Mouse (Mus musculus) gastrocnemius, postnatal 25 days (tissue): ENCODE measurements around the gene Pkhd1. TPM values are rescaled to one million over a fixed set of nuclear protein-coding genes. Genes with fewer than 3 reads are reported as not detected.
"Not testable (repeated sequence)": the region's sequence is repeated elsewhere in the genome, so short reads cannot be mapped to it uniquely, and the experiment has no call there.

Experiments
- DNase-seq: peaks from one replicate; pipeline ENCODE4 v3.0.0; 2022
- total RNA-seq, 2 experiments: library from RNA; stranded (reverse); gene quantifications; 1 replicate in 1 of 2; 2 replicates in 1 of 2; pipeline ENCODE4 v1.2.3; 2021

The Pkhd1 gene
- total RNA-seq, 2 experiments from 2014 or later, result 0.10 to 0.13 TPM

GRCm38 (mm10) chr1:20481843-20482242 lies 136.0 kb downstream of the Pkhd1 start:
- DNase-seq, result no peak

GRCm38 (mm10) chr1:20478695-20479094 lies 139.2 kb downstream of the Pkhd1 start:
- DNase-seq, result no peak

GRCm38 (mm10) chr1:20478266-20478659 lies 139.6 kb downstream of the Pkhd1 start:
- DNase-seq, result no peak

GRCm38 (mm10) chr1:20477561-20478265 lies 140.2 kb downstream of the Pkhd1 start:
- DNase-seq, result no peak

GRCm38 (mm10) chr1:20470770-20471169 lies 147.1 kb downstream of the Pkhd1 start:
- DNase-seq, result no peak

GRCm38 (mm10) chr1:20470317-20470716 lies 147.5 kb downstream of the Pkhd1 start:
- no peak for DNase-seq

GRCm38 (mm10) chr1:20466481-20466880 lies 151.4 kb downstream of the Pkhd1 start:
- DNase-seq, result no peak

- DNase-seq, result no peak
Measured at GRCm38 (mm10) chr1:20454621-20455020, 163.2 kb downstream of the Pkhd1 start.

GRCm38 (mm10) chr1:20450074-20450473 lies 167.8 kb downstream of the Pkhd1 start:
- no peak for DNase-seq

- not testable (repeated sequence) for DNase-seq
Measured at GRCm38 (mm10) chr1:20432026-20432425, 185.8 kb downstream of the Pkhd1 start.

GRCm38 (mm10) chr1:20429056-20429394 lies 188.8 kb downstream of the Pkhd1 start:
- DNase-seq, result no peak

GRCm38 (mm10) chr1:20428370-20429055 lies 189.4 kb downstream of the Pkhd1 start:
- no peak for DNase-seq

GRCm38 (mm10) chr1:20409411-20409967 lies 208.4 kb downstream of the Pkhd1 start:
- DNase-seq, result no peak

GRCm38 (mm10) chr1:20398319-20398718 lies 219.5 kb downstream of the Pkhd1 start:
- no peak for DNase-seq

GRCm38 (mm10) chr1:20364437-20364836 lies 253.4 kb downstream of the Pkhd1 start:
- no peak for DNase-seq

- no peak for DNase-seq
Measured at GRCm38 (mm10) chr1:20344651-20345050, 273.2 kb downstream of the Pkhd1 start.

GRCm38 (mm10) chr1:20311485-20311884 lies 306.4 kb downstream of the Pkhd1 start:
- no peak for DNase-seq

- DNase-seq, result no peak
Measured at GRCm38 (mm10) chr1:20310925-20311324, 306.9 kb downstream of the Pkhd1 start.

- DNase-seq, result no peak
Measured at GRCm38 (mm10) chr1:20306116-20306515, 311.7 kb downstream of the Pkhd1 start.

- no peak for DNase-seq
Measured at GRCm38 (mm10) chr1:20302943-20303578, 314.8 kb downstream of the Pkhd1 start.

GRCm38 (mm10) chr1:20302187-20302942 lies 315.5 kb downstream of the Pkhd1 start:
- DNase-seq, result no peak

GRCm38 (mm10) chr1:20301631-20302030 lies 316.2 kb downstream of the Pkhd1 start:
- no peak for DNase-seq
